Mouse (Mus musculus) embryonic facial prominence, embryonic 13.5 days (tissue): Measurements from ENCODE around the gene Stc2. TPM values are rescaled to one million over a fixed set of nuclear protein-coding genes. Genes with fewer than 3 reads are reported as not detected.

Source experiments
- ATAC-seq: fragments of 200-750 bp; cut with Nextera tagmentation; 2 replicates; pipeline ENCODE4 v1.8.0; 2017; ENCODE audit warnings: low read depth; ENCODE audit not compliant: insufficient number of reproducible peaks, insufficient read depth, low FRiP score, low TSS enrichment
- H3K27ac ChIP-seq: fragments of 300-500 bp; sonication (generic); 2 replicates; pipeline ENCODE4 v1.5.1; 2015; ENCODE audit warnings: moderate library complexity, mild to moderate bottlenecking, inconsistent platforms
- H3K27me3 ChIP-seq: fragments of 300-500 bp; sonication (generic); 2 replicates; pipeline ENCODE4 v1.6.1; 2015; ENCODE audit warnings: mild to moderate bottlenecking, inconsistent platforms
- H3K36me3 ChIP-seq: fragments of 300-500 bp; sonication (generic); 2 replicates; pipeline ENCODE4 v1.6.1; 2015; ENCODE audit warnings: mild to moderate bottlenecking, inconsistent platforms
- H3K4me1 ChIP-seq: fragments of 300-500 bp; sonication (generic); 2 replicates; pipeline ENCODE4 v1.6.1; 2015; ENCODE audit warnings: inconsistent platforms
- H3K4me2 ChIP-seq: fragments of 300-500 bp; sonication (generic); 2 replicates; pipeline ENCODE4 v1.6.1; 2015; ENCODE audit warnings: moderate library complexity, mild to moderate bottlenecking, inconsistent platforms
- H3K4me3 ChIP-seq: fragments of 300-500 bp; sonication (generic); 2 replicates; pipeline ENCODE4 v1.5.1; 2015; ENCODE audit warnings: mild to moderate bottlenecking, inconsistent platforms
- H3K9ac ChIP-seq: fragments of 300-500 bp; sonication (generic); 2 replicates; pipeline ENCODE4 v1.6.1; 2015; ENCODE audit warnings: mild to moderate bottlenecking, inconsistent platforms
- H3K9me3 ChIP-seq: fragments of 300-500 bp; sonication (generic); 2 replicates; pipeline ENCODE4 v1.6.1; 2016; ENCODE audit warnings: inconsistent platforms
- WGBS: fragments of 180-500 bp; shearing (Covaris S2); methylation state at CpG from one replicate; pipeline ENCODE4 v1.1.7; 2015; ENCODE audit warnings: mixed read lengths; 5-methylcytosine and 5-hydroxymethylcytosine counted together
- polyA plus RNA-seq: library from polyadenylated mRNA; unstranded; fragments of >200 nt; fragmentation: Nextera tagmentation; extraction: Ambion mirVana; gene quantifications from 2 replicates; pipeline ENCODE4 v1.2.1, GENCODE M21; 2015

The Stc2 gene
- polyA plus RNA-seq: 1.2 and 1.4 TPM in 2 replicates

DNA sequence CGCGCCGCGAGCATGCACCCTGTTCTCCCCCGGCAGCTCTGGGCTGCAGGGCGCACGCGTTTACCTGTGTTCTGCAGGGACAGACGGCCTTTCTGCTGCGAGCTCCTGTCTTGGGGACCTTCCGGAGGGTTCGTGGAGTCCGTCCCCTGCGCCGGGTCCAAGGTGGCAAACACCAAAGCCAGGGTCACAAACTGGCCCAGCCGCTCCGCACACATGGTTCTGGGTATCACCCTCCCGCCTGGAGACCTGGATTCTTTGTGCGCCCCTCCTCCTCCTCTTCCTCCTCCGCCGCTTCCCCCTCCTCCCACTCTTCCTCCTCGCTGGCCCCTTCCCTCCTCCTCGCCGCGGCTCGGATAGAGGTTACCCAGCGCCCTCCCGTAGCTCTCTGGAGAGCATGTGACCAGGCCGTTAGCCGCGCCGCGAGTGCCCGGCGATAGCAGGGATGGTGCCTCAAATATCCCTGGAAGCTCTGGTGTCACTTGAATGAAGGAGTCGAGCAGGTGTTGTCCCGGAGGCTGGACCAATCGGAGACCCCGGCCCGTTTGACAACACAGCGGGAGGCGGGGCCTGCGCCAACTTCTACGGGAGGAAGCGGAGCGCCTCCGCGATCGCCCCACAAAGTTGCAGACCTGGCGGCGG is at the start of gene Stc2:
TSS of gene Stc2 (minus strand) at position 427 of the 639 bp plus-strand sequence.
- Histone ChIP-seq H3K9me3 (no peaks in the 10 kb centered on the region), H3K9ac (peak within 1 kb of the TSS; percentile 62), H3K27ac (0 out of 2 replicates have a peak within 1 kb of the TSS, but pooled peaks have one; percentile 4), H3K4me3 (peak within 1 kb of the TSS; percentile 58), H3K27me3 (peaks cover 86% of the 10 kb centered on the region), H3K4me2 (peak within 1 kb of the TSS; percentile 99), H3K4me1 (peaks cover 27% of the 10 kb centered on the region), H3K36me3 (no peaks in the 10 kb centered on the region)
- peak; percentile 82 for ATAC-seq
- WGBS: under 1% methylated on average over 50 of the region's 51 CpGs

DNA sequence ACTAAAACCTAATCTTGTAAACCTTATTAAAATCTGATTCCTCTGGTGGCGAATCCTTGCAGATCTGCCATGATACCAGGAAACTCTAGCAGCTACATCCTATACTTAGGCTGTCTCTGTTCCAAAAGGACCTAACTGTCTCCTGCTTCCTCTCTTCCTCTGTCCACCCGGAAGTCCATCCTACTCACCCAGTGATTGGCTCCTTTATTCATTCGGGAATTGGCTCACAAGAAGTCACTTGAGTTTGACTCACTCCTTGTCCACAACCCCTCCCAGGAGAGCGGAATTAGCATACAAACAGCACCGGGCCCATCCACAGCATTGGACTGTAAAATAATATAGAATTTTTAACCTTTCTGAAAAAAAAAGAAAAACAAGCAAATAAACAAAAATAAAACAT is 47.2 kb upstream of the Stc2 start:
- Histone ChIP-seq H3K27ac (no peak overlapping the region), H3K9me3 (no peaks in the 10 kb centered on the region), H3K9ac (no peak overlapping the region), H3K4me1 (no peaks in the 10 kb centered on the region), H3K4me2 (no peak overlapping the region), H3K4me3 (no peak overlapping the region), H3K27me3 (no peaks in the 10 kb centered on the region), H3K36me3 (no peaks in the 10 kb centered on the region)
- ATAC-seq: no peak
- 78% methylated on average over 5 of the region's 5 CpGs for WGBS

DNA sequence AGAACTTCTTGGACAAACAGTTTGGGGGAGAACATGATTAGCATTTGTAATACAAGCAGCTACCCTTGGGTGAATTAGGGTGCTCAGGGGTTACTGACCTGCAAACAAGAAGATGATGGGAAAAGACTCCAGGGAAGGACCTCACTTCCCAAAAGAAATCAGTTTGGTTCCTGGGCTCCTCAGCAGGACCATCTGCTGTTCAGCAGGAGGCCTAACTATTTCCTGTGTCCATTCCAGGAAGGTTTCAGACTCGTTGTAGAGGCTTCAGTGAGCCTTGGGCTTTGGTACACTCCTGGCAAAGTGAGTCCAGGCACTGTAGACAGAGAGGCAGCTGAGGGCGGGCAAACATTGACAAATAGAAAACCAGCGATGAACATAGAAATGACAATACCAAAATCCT is 42.5 kb upstream of the Stc2 start:
- no peak overlapping the region for H3K4me3 ChIP-seq
- no peak overlapping the region for H3K4me2 ChIP-seq
- H3K9ac ChIP-seq: no peak overlapping the region
- 80% methylated on average over 3 of the region's 3 CpGs for WGBS
- H3K27ac ChIP-seq: no peak overlapping the region
- H3K4me1 ChIP-seq: no peaks in the 10 kb centered on the region
- no peak for ATAC-seq
- H3K9me3 ChIP-seq: no peaks in the 10 kb centered on the region
- no peaks in the 10 kb centered on the region for H3K27me3 ChIP-seq
- no peaks in the 10 kb centered on the region for H3K36me3 ChIP-seq

DNA sequence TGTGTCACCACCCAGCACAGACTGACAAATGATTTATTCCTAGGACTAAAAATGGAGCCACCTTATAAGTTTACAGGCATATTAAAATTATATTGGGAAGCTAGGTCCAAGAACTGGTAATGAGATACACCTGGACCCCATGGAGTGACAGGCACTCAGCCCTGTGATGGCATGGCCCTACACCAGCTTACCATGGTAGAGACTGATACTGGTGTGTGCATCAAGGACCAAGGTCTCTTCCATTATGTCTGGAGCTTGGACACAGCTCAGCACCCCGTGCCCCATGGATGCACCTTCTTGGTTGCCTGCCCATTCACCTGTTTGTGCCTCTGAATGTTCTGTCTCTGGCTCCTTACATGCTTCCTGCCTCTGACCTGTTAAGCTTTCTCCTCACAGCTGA is 36.9 kb upstream of the Stc2 start:
- Histone ChIP-seq H3K4me2 (no peak overlapping the region), H3K27ac (no peak overlapping the region), H3K4me1 (no peaks in the 10 kb centered on the region), H3K9ac (no peak overlapping the region), H3K36me3 (no peaks in the 10 kb centered on the region), H3K27me3 (no peaks in the 10 kb centered on the region), H3K4me3 (no peak overlapping the region), H3K9me3 (no peaks in the 10 kb centered on the region)
- ATAC-seq: no peak
- WGBS: 79% methylated on average over 1 of the region's 1 CpGs

DNA sequence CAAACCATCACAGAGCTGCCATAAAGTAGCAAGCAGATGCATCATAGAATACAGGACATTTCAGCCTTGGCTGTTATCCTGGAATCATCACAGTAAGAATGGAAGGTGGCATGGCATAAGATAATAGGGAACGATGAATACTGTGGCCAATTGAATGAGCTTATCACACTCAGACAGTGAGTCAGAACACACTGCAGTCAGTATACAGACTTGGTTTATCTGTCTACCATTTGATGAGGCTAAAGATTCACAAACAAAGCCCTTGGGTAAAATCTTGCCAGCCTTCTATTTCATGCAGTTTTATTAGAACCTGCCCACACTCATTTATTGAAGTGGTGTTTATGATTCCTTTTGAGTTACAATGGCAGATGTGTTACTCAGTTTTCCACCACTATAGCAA is 33.2 kb upstream of the Stc2 start:
- no peaks in the 10 kb centered on the region for H3K27me3 ChIP-seq
- no peaks in the 10 kb centered on the region for H3K4me1 ChIP-seq
- no peak overlapping the region for H3K4me2 ChIP-seq
- no peaks in the 10 kb centered on the region for H3K36me3 ChIP-seq
- ATAC-seq: no peak
- H3K9me3 ChIP-seq: no peaks in the 10 kb centered on the region
- no peak overlapping the region for H3K4me3 ChIP-seq
- 98% methylated on average over 1 of the region's 1 CpGs for WGBS
- no peak overlapping the region for H3K9ac ChIP-seq
- H3K27ac ChIP-seq: no peak overlapping the region

DNA sequence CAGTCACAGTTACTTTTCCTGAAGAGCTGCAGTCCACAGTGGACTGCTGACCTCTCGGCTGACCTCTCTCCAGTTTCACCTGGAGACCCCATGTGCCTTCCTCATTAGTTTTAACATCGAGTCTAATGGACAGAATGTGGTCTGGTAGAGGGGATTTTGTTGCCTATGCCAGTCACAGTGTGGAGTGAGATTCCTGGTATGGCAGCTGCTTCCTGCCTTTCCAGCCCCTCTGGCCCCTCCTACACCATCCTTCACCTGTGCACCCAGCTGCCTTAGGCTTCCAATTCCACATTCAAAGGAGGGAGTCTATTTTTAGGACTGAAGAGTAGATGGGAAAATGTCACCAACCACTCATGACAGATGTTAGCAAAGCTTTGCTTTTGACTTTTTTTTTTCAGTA is 28.7 kb upstream of the Stc2 start:
- no peak overlapping the region for H3K4me2 ChIP-seq
- H3K27ac ChIP-seq: no peak overlapping the region
- peaks cover 6% of the 10 kb centered on the region for H3K27me3 ChIP-seq
- no peaks in the 10 kb centered on the region for H3K9me3 ChIP-seq
- no peaks in the 10 kb centered on the region for H3K36me3 ChIP-seq
- WGBS: 75% methylated on average over 2 of the region's 2 CpGs
- H3K9ac ChIP-seq: no peak overlapping the region
- no peak overlapping the region for H3K4me3 ChIP-seq
- no peak for ATAC-seq
- peaks cover 7% of the 10 kb centered on the region for H3K4me1 ChIP-seq

DNA sequence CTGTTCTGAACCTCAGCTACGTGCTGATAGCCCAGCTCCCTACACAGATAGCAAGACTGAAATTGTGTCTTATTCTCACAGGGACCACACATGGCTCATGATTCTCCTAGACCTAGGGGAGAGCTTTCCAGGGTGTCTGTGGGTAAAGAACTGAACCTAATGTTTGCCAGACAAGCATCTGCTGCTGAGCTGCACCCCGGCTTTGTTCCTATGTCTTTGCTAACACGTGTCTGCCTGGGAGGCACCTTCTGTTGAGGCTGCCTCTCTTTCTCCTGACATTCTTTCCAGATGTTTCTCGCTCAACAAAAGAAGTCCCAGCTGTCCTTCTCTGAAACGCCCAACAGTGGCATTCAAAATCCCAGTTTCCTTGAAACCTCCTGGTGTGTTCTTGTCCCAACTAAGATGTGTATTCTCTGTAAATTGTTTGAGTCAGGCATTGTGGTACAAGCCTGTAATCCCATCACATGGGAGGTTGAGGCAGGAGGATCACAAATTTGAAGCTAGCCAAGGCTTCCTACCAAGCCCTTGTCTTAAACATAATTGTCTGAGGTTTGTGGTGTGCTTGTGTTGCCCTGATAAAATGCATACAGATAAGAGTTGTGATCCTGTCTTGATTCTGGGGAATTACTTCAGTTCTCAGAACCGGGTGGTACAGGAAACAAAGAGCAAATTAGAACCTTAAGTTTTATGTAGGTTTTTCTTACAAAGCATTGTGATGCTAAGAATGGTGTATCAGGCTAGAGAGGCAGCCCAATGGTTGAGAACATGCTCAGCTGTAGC is 27.0 kb upstream of the Stc2 start:
- Histone ChIP-seq H3K4me1 (peaks cover 7% of the 10 kb centered on the region), H3K27me3 (peaks cover 15% of the 10 kb centered on the region), H3K36me3 (no peaks in the 10 kb centered on the region), H3K4me2 (no peak overlapping the region), H3K9me3 (no peaks in the 10 kb centered on the region), H3K4me3 (no peak overlapping the region), H3K27ac (no peak overlapping the region), H3K9ac (no peak overlapping the region)
- 33% methylated on average over 6 of the region's 6 CpGs for WGBS
- peak; percentile 15; the same call in 1 of the 2 replicates for ATAC-seq

DNA sequence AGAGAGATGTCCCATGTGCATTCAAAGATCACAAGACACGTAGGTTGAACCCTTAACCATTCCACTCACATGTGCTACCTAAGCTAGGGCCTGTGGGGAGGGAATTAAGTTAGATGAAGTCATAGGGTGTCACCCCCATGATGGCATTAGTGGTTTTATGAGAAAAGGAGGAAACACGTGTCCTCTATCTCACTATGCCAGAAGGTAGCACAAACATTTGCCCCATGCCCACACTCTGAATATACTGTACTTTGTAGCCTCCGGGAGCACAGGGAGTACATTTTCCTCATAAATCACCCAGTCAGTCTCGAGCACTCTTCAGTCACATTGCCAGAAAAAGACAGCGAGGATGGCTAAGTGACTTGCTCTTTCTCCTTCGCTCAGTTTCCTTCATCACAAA is 24.2 kb upstream of the Stc2 start:
- Histone ChIP-seq H3K27me3 (peaks cover 18% of the 10 kb centered on the region), H3K4me2 (no peak overlapping the region), H3K9me3 (no peaks in the 10 kb centered on the region), H3K4me3 (no peak overlapping the region), H3K9ac (no peak overlapping the region), H3K27ac (no peak overlapping the region), H3K36me3 (no peaks in the 10 kb centered on the region), H3K4me1 (peaks cover 9% of the 10 kb centered on the region)
- 82% methylated on average over 6 of the region's 6 CpGs for WGBS
- no peak for ATAC-seq

DNA sequence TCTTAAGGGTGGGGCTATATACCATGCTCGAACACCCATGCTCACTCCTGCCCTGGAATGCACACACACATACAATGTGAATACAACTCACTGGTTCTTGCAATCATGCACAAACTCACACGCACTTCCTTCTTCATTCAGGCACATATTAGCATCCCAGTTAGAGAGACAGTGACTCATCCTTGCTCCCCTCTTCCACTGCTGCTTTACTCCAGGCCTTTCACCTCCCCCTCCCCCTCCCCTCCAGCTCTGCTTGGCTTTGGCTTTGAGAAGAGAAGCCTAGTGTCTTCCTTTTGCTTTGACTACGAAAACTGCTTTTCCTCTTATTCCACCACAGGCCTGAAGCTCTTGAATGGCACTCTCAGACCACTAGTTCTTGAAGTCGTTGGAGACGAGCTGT is 22.5 kb upstream of the Stc2 start:
- no peaks in the 10 kb centered on the region for H3K36me3 ChIP-seq
- H3K4me2 ChIP-seq: no peak overlapping the region
- peaks cover 16% of the 10 kb centered on the region for H3K4me1 ChIP-seq
- no peaks in the 10 kb centered on the region for H3K9me3 ChIP-seq
- H3K9ac ChIP-seq: no peak overlapping the region
- no peak for ATAC-seq
- peaks cover 18% of the 10 kb centered on the region for H3K27me3 ChIP-seq
- 78% methylated on average over 5 of the region's 5 CpGs for WGBS
- H3K27ac ChIP-seq: no peak overlapping the region
- H3K4me3 ChIP-seq: no peak overlapping the region

DNA sequence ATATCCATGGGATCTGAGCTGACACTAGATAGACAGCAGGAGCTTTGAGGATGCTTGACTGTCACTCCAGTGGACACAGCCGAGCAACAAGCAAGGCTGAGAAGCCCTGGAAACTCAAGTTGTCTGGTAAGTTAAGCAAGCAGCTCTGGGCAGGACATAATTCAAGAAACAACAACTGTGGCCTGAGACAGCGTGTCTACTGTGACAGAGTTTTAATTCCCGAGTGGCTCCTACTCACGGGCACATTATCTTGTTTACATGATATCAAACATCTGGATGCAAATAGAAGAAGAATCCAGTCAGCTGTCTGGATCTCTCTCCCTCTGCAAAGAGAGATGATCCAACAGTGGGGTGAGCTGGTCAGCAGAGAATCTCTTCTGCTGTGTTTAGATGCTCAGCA is 19.0 kb upstream of the Stc2 start:
- H3K4me3 ChIP-seq: no peak overlapping the region
- H3K9ac ChIP-seq: no peak overlapping the region
- no peaks in the 10 kb centered on the region for H3K9me3 ChIP-seq
- H3K4me2 ChIP-seq: no peak overlapping the region
- H3K36me3 ChIP-seq: no peaks in the 10 kb centered on the region
- ATAC-seq: no peak
- no peak overlapping the region for H3K27ac ChIP-seq
- H3K27me3 ChIP-seq: peaks cover 18% of the 10 kb centered on the region
- 23% methylated on average over 4 of the region's 4 CpGs for WGBS
- peaks cover 15% of the 10 kb centered on the region for H3K4me1 ChIP-seq

DNA sequence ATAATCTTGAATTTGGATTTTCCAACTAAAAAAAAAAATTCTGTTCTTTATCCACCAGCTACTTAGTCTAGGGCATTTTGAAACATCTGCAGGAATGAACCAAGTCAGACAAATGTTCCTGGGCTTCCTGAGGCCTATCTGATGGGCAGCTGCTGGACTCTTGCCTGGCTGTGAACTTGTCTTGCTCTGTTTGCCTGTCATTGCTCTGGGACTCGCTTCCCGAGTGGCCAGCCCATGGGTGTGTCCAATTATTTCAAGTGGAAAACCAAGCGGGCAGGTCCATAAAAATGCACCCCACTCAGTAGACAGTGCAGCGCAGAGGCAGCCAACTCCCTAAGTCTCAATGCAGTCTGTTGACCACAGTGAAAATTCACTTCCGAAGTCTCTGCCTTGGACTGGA is 17.7 kb upstream of the Stc2 start:
- H3K4me2 ChIP-seq: no peak overlapping the region
- peaks cover 17% of the 10 kb centered on the region for H3K4me1 ChIP-seq
- H3K36me3 ChIP-seq: no peaks in the 10 kb centered on the region
- H3K27ac ChIP-seq: no peak overlapping the region
- H3K4me3 ChIP-seq: no peak overlapping the region
- whole genome bisulfite sequencing: 86% methylated on average over 5 of the region's 5 CpGs
- no peak for ATAC-seq
- H3K9ac ChIP-seq: no peak overlapping the region
- H3K9me3 ChIP-seq: no peaks in the 10 kb centered on the region
- 0 out of 2 replicates have a peak, but pooled peaks cover 12% of the 10 kb centered on the region for H3K27me3 ChIP-seq

DNA sequence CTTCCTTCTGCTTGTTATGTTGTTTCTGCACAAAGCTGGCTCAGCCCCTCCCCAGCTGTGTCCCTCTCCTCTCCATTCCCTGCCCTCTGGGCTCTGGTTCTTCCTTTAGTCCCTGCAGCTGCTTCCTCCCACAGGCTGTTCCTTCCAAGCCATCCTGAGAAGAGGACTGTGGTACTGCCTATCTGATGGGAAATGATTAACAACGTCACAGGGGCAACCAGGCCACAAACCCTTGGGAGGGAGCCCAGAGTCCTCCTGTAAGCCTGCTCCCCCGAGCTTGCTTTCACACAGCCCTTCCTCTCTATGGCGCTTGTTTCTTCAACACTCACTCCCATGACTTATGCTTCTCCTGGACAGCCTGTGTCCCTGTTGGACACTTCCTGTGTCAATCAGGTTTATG is 16.7 kb upstream of the Stc2 start:
- Histone ChIP-seq H3K4me1 (peaks cover 26% of the 10 kb centered on the region), H3K4me3 (no peak overlapping the region), H3K9ac (no peak overlapping the region), H3K9me3 (no peaks in the 10 kb centered on the region), H3K27ac (no peak overlapping the region), H3K27me3 (0 out of 2 replicates have a peak, but pooled peaks cover 5% of the 10 kb centered on the region), H3K36me3 (no peaks in the 10 kb centered on the region), H3K4me2 (no peak overlapping the region)
- no peak for ATAC-seq
- 56% methylated on average over 3 of the region's 3 CpGs for WGBS
